Mouse (Mus musculus): ENCODE results near the gene Hivep2. TPM values are rescaled to one million over a fixed set of nuclear protein-coding genes. Genes with fewer than 3 reads are reported as not detected.

Hivep2 gene
- polyA plus RNA-seq, 1 experiment from 2014 or later = 5.9 TPM

GRCm38 (mm10) chr10:14044783-14045392, 79.0 kb downstream of the Hivep2 start:
- ATAC-seq (replicated peaks; ENCODE audit: low FRiP score) = no peak
- Histone ChIP-seq H3K36me3 (no peaks in the 10 kb centered on the region), H3K4me1 (peaks cover 47% of the 10 kb centered on the region), H3K27ac (no peak overlapping the region), H3K9me3 (replicated peaks) (no peaks in the 10 kb centered on the region), H3K4me3 (replicated peaks) (no peak overlapping the region), H3K9ac (no peak overlapping the region), H3K27me3 (no peaks in the 10 kb centered on the region), H3K4me2 (no peak overlapping the region)
- WGBS = 76% methylated on average over 5 of the region's 5 CpGs

GRCm38 (mm10) chr10:14045745-14046144, 79.9 kb downstream of the Hivep2 start:
- Histone ChIP-seq H3K36me3 (no peaks in the 10 kb centered on the region), H3K4me3 (replicated peaks) (no peak overlapping the region), H3K9ac (no peak overlapping the region), H3K4me2 (no peak overlapping the region), H3K27ac (peak overlapping the region; percentile 33), H3K4me1 (peaks cover 47% of the 10 kb centered on the region), H3K9me3 (replicated peaks) (no peaks in the 10 kb centered on the region), H3K27me3 (no peaks in the 10 kb centered on the region)
- WGBS = 27% methylated on average over 4 of the region's 4 CpGs
- ATAC-seq (replicated peaks; ENCODE audit: low FRiP score) = peak; percentile 60

- no peak for ATAC-seq (replicated peaks; ENCODE audit: low FRiP score)
- Histone ChIP-seq H3K27ac (peak overlapping the region; percentile 33), H3K9ac (no peak overlapping the region), H3K4me1 (peaks cover 47% of the 10 kb centered on the region), H3K27me3 (no peaks in the 10 kb centered on the region), H3K9me3 (replicated peaks) (no peaks in the 10 kb centered on the region), H3K4me3 (replicated peaks) (no peak overlapping the region), H3K36me3 (no peaks in the 10 kb centered on the region), H3K4me2 (no peak overlapping the region)
- WGBS = 17% methylated on average over 4 of the region's 4 CpGs
Measured at GRCm38 (mm10) chr10:14046171-14046651, 80.3 kb downstream of the Hivep2 start.

GRCm38 (mm10) chr10:14046935-14047334, 81.1 kb downstream of the Hivep2 start:
- no peak for ATAC-seq (replicated peaks; ENCODE audit: low FRiP score)
- no peak overlapping the region for H3K27ac ChIP-seq
- no peaks in the 10 kb centered on the region for H3K9me3 ChIP-seq (replicated peaks)
- no peak overlapping the region for H3K4me2 ChIP-seq
- no peaks in the 10 kb centered on the region for H3K27me3 ChIP-seq
- peaks cover 47% of the 10 kb centered on the region for H3K4me1 ChIP-seq
- WGBS = 72% methylated on average over 2 of the region's 2 CpGs
- no peak overlapping the region for H3K9ac ChIP-seq
- H3K36me3 ChIP-seq = no peaks in the 10 kb centered on the region
- H3K4me3 ChIP-seq (replicated peaks) = no peak overlapping the region

GRCm38 (mm10) chr10:14047661-14048060, 81.8 kb downstream of the Hivep2 start:
- ATAC-seq (replicated peaks; ENCODE audit: low FRiP score) = peak; percentile 37; the same call in 1 of the 2 replicates
- Histone ChIP-seq H3K9ac (no peak overlapping the region), H3K27ac (peak overlapping the region; percentile 46; the same call in 1 of the 2 replicates), H3K27me3 (no peaks in the 10 kb centered on the region), H3K36me3 (no peaks in the 10 kb centered on the region), H3K4me2 (no peak overlapping the region), H3K4me3 (replicated peaks) (no peak overlapping the region), H3K9me3 (replicated peaks) (no peaks in the 10 kb centered on the region), H3K4me1 (peaks cover 47% of the 10 kb centered on the region)
- WGBS = 13% methylated on average over 2 of the region's 2 CpGs

- Histone ChIP-seq H3K4me3 (replicated peaks) (no peak overlapping the region), H3K9me3 (replicated peaks) (no peaks in the 10 kb centered on the region), H3K4me1 (peaks cover 47% of the 10 kb centered on the region), H3K9ac (no peak overlapping the region), H3K27ac (no peak overlapping the region), H3K36me3 (no peaks in the 10 kb centered on the region), H3K4me2 (no peak overlapping the region), H3K27me3 (no peaks in the 10 kb centered on the region)
- ATAC-seq (replicated peaks; ENCODE audit: low FRiP score) = no peak; the same call in 1 of the 2 replicates
- WGBS = 61% methylated on average over 5 of the region's 5 CpGs
Measured at GRCm38 (mm10) chr10:14048322-14048915, 82.5 kb downstream of the Hivep2 start.

- Histone ChIP-seq H3K27ac (no peak overlapping the region), H3K9ac (no peak overlapping the region), H3K4me3 (replicated peaks) (no peak overlapping the region), H3K4me1 (peaks cover 46% of the 10 kb centered on the region), H3K36me3 (no peaks in the 10 kb centered on the region), H3K27me3 (no peaks in the 10 kb centered on the region), H3K9me3 (replicated peaks) (no peaks in the 10 kb centered on the region), H3K4me2 (no peak overlapping the region)
- ATAC-seq (replicated peaks; ENCODE audit: low FRiP score) = no peak
- WGBS = 75% methylated on average over 10 of the region's 10 CpGs
Measured at GRCm38 (mm10) chr10:14048916-14049445, 83.1 kb downstream of the Hivep2 start.

- H3K4me3 ChIP-seq (replicated peaks) = no peak overlapping the region
- H3K4me1 ChIP-seq = peaks cover 39% of the 10 kb centered on the region
- WGBS = 76% methylated on average over 6 of the region's 6 CpGs
- no peak overlapping the region for H3K27ac ChIP-seq
- no peaks in the 10 kb centered on the region for H3K9me3 ChIP-seq (replicated peaks)
- no peaks in the 10 kb centered on the region for H3K36me3 ChIP-seq
- H3K27me3 ChIP-seq = no peaks in the 10 kb centered on the region
- no peak overlapping the region for H3K9ac ChIP-seq
- H3K4me2 ChIP-seq = no peak overlapping the region
- no peak for ATAC-seq (replicated peaks; ENCODE audit: low FRiP score)
Measured at GRCm38 (mm10) chr10:14049686-14050085, 83.8 kb downstream of the Hivep2 start.

- Histone ChIP-seq H3K9ac (no peak overlapping the region), H3K27me3 (no peaks in the 10 kb centered on the region), H3K36me3 (no peaks in the 10 kb centered on the region), H3K27ac (no peak overlapping the region), H3K4me1 (peaks cover 41% of the 10 kb centered on the region), H3K4me3 (replicated peaks) (no peak overlapping the region), H3K4me2 (no peak overlapping the region), H3K9me3 (replicated peaks) (no peaks in the 10 kb centered on the region)
- ATAC-seq (replicated peaks; ENCODE audit: low FRiP score) = no peak
- 91% methylated on average over 8 of the region's 8 CpGs for WGBS
Measured at GRCm38 (mm10) chr10:14050586-14050985, 84.7 kb downstream of the Hivep2 start.

GRCm38 (mm10) chr10:14052109-14052689, 86.3 kb downstream of the Hivep2 start:
- Histone ChIP-seq H3K9me3 (replicated peaks) (no peaks in the 10 kb centered on the region), H3K4me1 (peaks cover 47% of the 10 kb centered on the region), H3K4me2 (no peak overlapping the region), H3K27me3 (no peaks in the 10 kb centered on the region), H3K27ac (no peak overlapping the region), H3K4me3 (replicated peaks) (no peak overlapping the region), H3K36me3 (no peaks in the 10 kb centered on the region), H3K9ac (no peak overlapping the region)
- ATAC-seq (replicated peaks; ENCODE audit: low FRiP score) = no peak
- 92% methylated on average over 8 of the region's 8 CpGs for WGBS

GRCm38 (mm10) chr10:14054860-14055259, 89.0 kb downstream of the Hivep2 start:
- no peaks in the 10 kb centered on the region for H3K36me3 ChIP-seq
- H3K4me2 ChIP-seq = no peak overlapping the region
- H3K9ac ChIP-seq = no peak overlapping the region
- WGBS = 81% methylated on average over 4 of the region's 4 CpGs
- peak overlapping the region; percentile 71; the same call in 1 of the 2 replicates for H3K27ac ChIP-seq
- H3K4me3 ChIP-seq (replicated peaks) = no peak overlapping the region
- H3K27me3 ChIP-seq = no peaks in the 10 kb centered on the region
- no peaks in the 10 kb centered on the region for H3K9me3 ChIP-seq (replicated peaks)
- peaks cover 29% of the 10 kb centered on the region for H3K4me1 ChIP-seq
- no peak for ATAC-seq (replicated peaks; ENCODE audit: low FRiP score)

- peak overlapping the region; percentile 71 for H3K27ac ChIP-seq
- 8% methylated on average over 9 of the region's 9 CpGs for WGBS
- peaks cover 29% of the 10 kb centered on the region for H3K4me1 ChIP-seq
- no peaks in the 10 kb centered on the region for H3K9me3 ChIP-seq (replicated peaks)
- no peak overlapping the region for H3K4me3 ChIP-seq (replicated peaks)
- H3K4me2 ChIP-seq = no peak overlapping the region
- H3K9ac ChIP-seq = no peak overlapping the region
- ATAC-seq (replicated peaks; ENCODE audit: low FRiP score) = peak; percentile 86
- no peaks in the 10 kb centered on the region for H3K36me3 ChIP-seq
- no peaks in the 10 kb centered on the region for H3K27me3 ChIP-seq
Measured at GRCm38 (mm10) chr10:14055533-14055981, 89.7 kb downstream of the Hivep2 start.

Data from kidney, embryonic 15.5 days (tissue).